Mouse (Mus musculus): ENCODE results near the gene Soat2.
"Not testable (repeated sequence)": the region's sequence is repeated elsewhere in the genome, so short reads cannot be mapped to it uniquely, and the experiment has no call there.

Soat2 gene

DNA sequence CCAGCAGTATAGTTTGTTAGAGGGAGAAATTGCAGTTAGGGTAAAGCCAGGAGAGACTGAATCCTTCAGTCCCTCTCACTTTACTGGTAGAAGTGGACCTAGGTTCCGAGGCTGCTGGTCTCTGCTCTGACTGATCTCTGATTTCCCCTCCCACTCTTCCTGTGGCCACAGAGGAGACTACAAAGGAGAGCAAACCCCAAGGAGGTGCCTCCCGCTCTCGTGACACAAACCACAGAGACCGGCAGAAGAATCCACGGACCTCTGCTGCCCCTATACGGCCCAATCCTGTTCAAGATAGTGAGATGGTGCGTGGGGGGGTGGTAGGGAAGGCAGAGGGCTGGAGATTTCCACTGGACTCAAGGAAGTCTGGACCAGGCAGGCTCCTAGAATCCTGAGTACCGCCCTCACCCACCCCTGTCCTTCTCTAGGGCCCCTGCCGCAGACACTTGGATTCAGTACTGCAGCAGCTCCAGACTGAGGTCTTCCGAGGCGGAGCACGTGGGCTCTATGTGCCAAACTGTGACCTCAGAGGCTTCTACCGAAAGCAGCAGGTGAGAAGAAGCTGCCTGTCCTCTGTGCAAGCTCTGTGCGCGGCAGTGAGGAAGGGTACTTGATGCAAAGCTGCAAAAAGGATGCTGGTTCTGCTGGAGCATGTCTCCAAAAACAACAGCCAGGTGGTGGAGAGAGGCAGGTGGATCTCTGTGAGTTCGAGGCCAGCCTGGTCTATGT lies 2.5 kb upstream of the Soat2 start:
- no peak for DNase-seq (ENCODE audit: low spot score in 2 of 2)

DNA sequence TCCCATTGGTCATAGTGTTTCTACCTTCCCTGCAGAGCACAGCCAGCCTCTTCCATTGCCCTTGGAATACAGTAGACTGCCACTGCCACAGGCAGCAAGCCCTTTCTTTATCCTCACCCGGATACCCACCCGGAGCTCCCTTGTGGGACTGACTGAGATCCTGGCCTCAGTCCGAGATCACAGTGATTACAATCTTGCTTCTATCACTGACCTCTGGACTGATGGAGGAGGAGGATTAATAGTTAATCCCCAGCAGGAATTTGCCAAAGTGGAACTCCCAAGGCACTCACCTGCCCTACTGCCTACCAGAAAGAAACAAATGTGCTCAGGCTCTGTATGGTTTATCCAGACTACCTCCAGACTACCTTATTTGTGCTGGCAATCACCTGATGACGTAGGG lies 765 bp upstream of the Soat2 start:
- no peak for DNase-seq (ENCODE audit: low spot score in 2 of 2)

DNA sequence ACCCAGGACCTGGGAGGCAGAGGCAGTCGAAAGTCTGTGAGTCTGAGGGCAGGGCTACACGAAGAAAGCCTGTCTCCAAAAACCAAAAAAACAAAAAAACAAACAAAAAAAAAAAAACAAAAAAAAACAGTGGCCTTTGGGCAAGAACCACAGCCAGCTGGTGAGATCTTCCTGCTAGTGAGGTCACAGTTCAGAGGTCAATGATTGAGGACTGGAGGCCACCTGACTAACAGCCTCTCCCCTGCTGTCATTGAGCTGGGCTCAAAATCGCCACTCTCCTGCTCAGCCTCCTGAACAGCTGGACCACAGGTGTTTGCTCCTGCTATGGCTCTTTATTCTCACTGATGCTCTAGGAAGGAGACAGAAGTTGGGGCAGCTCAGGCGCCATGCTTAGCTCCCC lies 2.3 kb downstream of the Soat2 start:
- no peak for DNase-seq (ENCODE audit: low spot score in 2 of 2)

DNA sequence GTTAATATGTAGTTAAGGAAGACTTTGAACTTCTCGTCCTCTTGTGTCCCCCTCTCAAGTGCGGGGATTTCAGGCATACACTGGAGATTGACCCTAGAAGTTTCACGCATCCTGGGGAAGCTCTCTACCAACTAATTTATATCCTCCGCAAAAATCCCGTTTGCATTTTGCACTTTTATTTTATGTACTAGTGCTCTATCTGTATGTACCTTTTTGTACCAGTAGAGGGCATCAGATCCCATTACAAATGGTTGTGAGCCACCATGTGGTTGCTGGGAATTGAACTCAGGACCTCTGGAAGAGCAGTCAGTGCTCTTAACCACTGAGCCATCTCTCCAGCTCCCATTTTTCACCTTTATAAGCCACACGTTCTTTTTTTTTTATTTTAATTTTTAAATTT lies 4.7 kb downstream of the Soat2 start:
- not testable (repeated sequence) for DNase-seq (ENCODE audit: low spot score in 2 of 2)

DNA sequence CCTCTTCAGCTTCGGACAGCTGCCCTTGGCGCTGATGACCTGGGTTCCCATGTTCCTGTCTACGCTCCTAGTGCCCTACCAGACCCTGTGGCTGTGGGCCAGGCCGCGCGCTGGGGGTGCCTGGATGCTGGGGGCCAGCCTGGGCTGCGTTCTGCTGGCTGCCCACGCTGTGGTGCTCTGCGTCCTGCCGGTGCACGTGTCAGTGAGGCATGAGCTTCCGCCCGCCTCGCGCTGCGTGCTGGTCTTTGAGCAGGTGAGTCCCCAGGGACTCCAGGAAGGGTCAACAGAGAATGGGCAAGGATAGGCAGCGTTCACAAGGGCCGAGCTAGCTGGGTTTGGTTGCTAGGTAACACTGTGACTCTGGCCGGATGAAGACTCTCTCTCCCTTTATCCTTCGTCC lies 6.5 kb downstream of the Soat2 start:
- no peak for DNase-seq (ENCODE audit: low spot score in 2 of 2)

DNA sequence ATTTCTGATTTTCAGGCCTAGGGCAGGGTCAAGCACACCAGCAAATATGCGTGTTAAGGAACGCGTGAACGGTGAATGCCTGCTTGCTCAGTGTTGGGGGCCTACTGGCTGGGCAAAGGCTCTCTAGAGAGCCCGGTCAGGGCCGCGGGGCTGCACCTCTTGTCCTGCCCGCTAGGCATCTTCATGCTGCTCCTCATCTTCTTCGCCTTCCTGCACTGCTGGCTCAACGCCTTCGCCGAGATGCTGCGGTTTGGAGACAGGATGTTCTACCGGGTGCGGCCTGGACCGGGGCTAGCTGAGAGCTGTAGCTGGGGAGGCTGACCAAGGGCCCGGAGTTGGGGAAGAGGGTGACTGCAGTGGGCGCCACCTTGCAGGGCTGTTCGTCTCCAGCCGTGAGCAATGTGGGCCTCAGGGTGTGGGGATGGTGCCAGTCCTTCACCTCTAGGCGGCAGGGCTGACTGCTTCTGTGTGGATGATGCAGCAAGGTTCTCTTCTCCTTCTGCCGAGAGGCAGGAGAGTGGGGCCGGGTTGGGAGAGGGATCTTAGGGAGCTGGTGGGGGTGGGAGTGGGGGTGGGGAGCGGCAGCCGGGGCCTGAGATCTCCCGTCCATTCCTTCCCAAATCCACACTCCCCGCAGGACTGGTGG lies 10.2 kb downstream of the Soat2 start:
- peak in 1 of 2 experiments; percentile 19 for DNase-seq (ENCODE audit: low spot score in 2 of 2)

DNA sequence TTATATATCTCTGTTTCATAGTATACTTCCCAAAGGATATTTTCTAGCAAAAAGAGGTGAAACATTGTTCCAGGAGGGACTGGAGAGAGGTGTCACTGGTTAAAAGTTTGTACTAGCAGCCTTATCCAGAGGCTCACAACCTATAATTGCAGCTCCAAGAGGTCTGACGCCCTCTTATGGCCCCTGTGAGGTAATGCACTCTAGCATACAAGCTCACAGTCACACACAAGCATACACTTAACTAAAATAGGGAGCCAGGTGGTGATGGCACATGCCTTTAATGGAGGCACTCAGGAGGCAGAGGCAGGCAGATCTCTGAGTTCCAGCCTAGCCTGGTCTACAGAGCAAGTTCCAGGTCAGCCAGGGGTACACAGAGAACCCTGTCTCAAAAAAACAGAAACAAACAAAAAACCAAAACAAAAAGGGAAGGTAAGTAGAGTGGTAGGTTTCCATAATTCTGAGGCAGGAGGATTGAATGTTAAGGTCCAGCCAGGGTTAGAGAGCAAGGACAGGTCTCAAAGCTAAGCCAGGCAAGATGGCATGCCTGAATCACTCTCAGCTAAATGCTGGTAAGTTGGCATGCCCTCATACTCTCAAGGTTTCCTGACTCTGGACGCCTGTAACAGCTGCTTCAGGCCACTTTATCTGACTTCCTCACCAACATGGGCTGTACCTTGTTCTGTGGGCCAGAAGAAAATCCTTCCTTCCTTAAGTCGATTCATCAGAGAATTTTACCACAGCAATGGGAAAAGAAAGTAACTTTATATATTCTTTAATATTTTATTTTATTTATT lies 13.8 kb downstream of the Soat2 start:
- DNase-seq (ENCODE audit: low spot score in 2 of 2), result no peak

GRCm38 (mm10) chr15:102165468-102166100 lies 15.3 kb downstream of the Soat2 start:
- DNase-seq (ENCODE audit: low spot score in 2 of 2), result peak; percentile 42 to 45

- DNase-seq (ENCODE audit: low spot score in 2 of 2), result no peak
These were observed 17.3 kb downstream of the Soat2 start for GRCm38 (mm10) chr15:102167620-102168021.

GRCm38 (mm10) chr15:102169064-102169463 lies 18.7 kb downstream of the Soat2 start:
- DNase-seq (ENCODE audit: low spot score in 2 of 2), result no peak

GRCm38 (mm10) chr15:102173581-102173980 lies 23.3 kb downstream of the Soat2 start:
- DNase-seq (ENCODE audit: low spot score in 2 of 2), result no peak

DNA sequence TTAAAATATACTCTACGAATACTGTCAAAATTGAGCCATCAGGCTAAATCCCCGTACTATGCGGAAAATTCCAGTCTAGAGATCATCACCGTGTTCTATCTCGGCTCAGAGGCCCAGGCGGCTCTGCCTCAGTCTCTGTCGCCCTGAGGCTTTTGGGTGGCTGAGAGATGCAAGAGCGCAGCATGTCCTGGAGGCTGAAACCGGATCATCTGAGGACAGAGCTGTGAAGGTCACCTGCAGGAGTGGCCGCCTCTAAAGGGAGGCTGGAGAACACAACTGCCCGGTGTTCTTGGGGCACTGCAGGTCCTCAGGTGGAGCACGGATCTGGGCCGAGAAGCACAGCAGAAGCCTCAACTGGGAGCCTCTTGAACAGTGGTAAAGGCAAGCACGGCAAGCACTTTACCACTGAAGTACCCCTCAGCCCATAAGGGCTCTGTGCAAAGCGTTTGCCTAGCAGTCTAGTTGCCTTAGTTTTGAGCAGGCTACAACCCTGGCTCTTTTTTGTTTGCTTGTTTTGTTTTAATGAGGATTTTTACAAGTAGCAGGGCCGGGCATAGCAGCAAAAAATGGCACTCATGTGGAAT lies 25.5 kb downstream of the Soat2 start:
- DNase-seq (ENCODE audit: low spot score in 2 of 2), result no peak

DNA sequence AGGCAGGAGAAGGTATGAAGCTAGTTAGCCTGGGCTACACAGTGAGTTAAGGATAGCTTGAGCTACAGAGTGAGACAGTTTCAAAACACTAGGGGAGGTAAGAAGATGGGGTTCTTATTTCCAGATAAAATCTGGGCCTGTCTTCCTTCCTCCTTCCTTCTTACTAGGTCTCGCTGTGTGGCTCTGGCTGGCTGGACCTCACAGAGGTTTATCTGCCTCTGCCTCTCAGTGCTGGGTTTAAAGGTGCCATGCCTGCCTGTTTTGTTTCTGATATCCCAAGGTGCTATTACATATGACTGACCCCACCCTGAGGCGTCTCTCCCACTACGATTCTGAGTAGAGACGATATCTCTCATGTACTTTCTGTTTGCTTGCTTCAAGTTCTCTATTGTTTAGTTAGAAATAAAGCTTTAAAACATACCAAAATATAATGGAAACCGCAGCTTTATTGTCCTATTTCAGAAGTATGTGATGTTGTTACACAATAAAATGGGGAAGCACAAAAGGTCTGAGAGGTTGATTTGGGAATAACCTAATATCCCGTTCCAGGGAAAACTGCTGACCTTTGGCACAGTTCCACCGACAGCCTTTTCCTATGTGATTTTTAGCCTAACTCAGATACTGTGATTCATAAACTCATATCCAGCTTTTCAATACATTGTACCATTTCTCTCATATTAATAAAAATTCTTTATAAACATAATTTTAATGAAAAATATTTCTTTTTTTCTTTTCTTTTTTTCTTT lies 26.4 kb downstream of the Soat2 start:
- no peak for DNase-seq (ENCODE audit: low spot score in 2 of 2)

GRCm38 (mm10) chr15:102177417-102177816 lies 27.1 kb downstream of the Soat2 start:
- DNase-seq (ENCODE audit: low spot score in 2 of 2), result no peak

DNA sequence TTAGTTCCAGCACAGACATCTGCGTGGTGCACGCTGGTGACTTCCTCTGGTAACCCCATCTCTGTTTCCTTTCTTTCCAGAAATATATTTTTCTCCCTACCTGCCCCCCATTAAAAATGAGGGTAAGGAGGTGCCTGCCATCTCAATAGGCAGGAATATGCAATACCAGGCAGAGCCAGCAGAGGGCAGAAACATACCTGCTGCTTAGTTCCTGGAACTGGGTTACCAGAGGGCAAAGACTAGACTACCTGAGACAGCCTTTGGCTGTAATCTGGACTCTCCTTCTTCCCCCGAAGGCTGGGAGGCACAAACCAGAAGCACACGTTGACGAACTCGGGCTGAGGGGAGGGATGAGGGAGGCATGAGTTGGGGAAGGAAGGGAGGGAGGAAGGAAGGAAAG lies 28.0 kb downstream of the Soat2 start:
- peak; percentile 70 to 87 for DNase-seq (ENCODE audit: low spot score in 2 of 2)

GRCm38 (mm10) chr15:102179106-102179505 lies 28.8 kb downstream of the Soat2 start:
- DNase-seq (ENCODE audit: low spot score in 2 of 2), result no peak

DNA sequence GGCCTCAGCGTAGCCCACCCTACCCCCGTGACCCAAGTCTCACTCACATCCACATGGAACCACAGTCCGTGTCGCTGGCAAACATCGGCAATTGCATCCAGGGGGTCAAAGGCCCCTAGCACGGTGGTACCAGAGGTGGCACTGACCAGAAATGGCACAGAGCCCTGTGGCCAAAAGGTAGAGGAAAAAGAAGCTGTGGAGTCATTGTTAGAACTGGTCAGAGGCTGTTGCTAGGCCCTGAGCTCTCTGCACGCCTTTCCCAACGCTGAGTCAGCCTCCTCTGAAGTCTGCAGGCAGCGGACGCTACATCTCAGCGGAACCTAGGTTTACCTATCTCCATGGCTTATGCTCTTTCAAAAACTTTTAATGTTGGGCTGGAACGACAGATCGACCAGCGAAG lies 29.6 kb downstream of the Soat2 start:
- no peak for DNase-seq (ENCODE audit: low spot score in 2 of 2)

DNA sequence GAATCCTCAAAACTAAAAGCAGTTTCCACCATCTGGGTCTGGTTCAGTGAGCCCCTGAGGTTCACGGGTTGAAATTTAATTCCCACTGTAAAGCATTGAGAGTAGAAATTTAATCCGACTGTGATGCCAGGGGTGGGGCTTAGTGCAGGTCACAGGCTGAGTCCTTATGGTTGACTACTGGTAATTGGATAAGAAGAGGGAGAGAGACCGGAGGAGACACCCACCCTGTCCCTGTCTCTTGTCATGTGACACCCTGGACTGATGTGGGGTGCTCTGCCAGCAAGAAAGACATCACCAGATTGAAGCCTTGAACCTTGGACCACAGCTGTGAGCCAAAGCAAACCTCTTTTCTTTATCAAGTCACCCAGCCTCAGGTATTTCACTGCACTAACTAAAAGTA lies 32.8 kb downstream of the Soat2 start:
- no peak for DNase-seq (ENCODE audit: low spot score in 2 of 2)

- DNase-seq (ENCODE audit: low spot score in 2 of 2), result no peak
These were observed 35.9 kb downstream of the Soat2 start for GRCm38 (mm10) chr15:102186239-102186638.

- no peak for DNase-seq (ENCODE audit: low spot score in 2 of 2)
These were observed 37.8 kb downstream of the Soat2 start for GRCm38 (mm10) chr15:102188096-102188495.

- no peak for DNase-seq (ENCODE audit: low spot score in 2 of 2)
These were observed 38.6 kb downstream of the Soat2 start for GRCm38 (mm10) chr15:102188883-102189282.
